In the genomic region with DNA sequence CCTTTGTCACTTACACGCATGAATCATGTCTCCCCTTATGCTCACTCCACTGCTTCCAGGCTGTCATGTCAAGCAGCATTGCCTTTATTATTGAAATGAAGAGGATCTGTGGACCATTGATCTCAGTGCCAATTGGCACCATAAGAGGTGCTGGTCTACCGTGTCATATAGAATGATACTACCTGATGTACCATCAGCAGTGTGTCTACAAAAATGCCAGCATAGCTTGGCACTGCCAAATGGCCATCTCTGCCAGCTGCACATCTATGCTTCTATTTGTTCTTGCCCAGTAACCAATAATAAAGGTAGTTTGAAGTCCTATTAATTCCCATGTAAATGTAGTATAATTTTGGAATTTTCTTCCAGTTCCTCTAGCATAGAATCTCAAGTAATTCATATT, we compare ENCODE assay signal across 27 mouse cellular contexts.
DNase-seq lines count a peak whose midpoint lies in the region; ATAC-seq and TF ChIP-seq lines count a peak whose summit lies in the region.
"Had no signal": no experiment of that assay in that cellular context is flagged by ENCODE, and none has a peak within 500 bp of the region (broad histone marks: within the 10 kb centered on the region; RNA-seq: fewer than 3 reads in every experiment).

No protein-coding gene starts in this region.

- 60% methylated on average over 2 of the region's 2 CpGs for WGBS in midbrain, postnatal 0 days
- 78% methylated on average over 2 of the region's 2 CpGs for WGBS in midbrain, embryonic 11.5 days

- H3K36me3 ChIP-seq in midbrain, postnatal 0 days (ENCODE audit: insufficient read depth, low read length), result no peaks in the 10 kb centered on the region
- H3K36me3 ChIP-seq in midbrain, embryonic 11.5 days (ENCODE audit: control insufficient read depth, insufficient read depth, low read length), result no peaks in the 10 kb centered on the region
- H3K36me3 ChIP-seq: embryonic facial prominence, embryonic 12.5 days; G1E; heart, embryonic 13.5 days; hindbrain, embryonic 15.5 days; liver, embryonic 12.5 days; midbrain, embryonic 12.5 days had no signal

- no peak overlapping the region for H3K4me2 ChIP-seq in midbrain, postnatal 0 days (ENCODE audit: low read depth, low read length, poor library complexity, severe bottlenecking)
- no peak overlapping the region for H3K4me2 ChIP-seq in midbrain, embryonic 11.5 days
- H3K4me2 ChIP-seq: embryonic facial prominence, embryonic 12.5 days; heart, embryonic 13.5 days; hindbrain, embryonic 15.5 days; liver, embryonic 12.5 days; midbrain, embryonic 12.5 days had no signal

- no peaks in the 10 kb centered on the region for H3K9me3 ChIP-seq in midbrain, postnatal 0 days (ENCODE audit: low read length)
- no peaks in the 10 kb centered on the region for H3K9me3 ChIP-seq in midbrain, embryonic 11.5 days (ENCODE audit: control insufficient read depth, low read length)
- H3K9me3 ChIP-seq: embryonic facial prominence, embryonic 12.5 days; heart, embryonic 13.5 days; hindbrain, embryonic 15.5 days; liver, embryonic 12.5 days; midbrain, embryonic 12.5 days had no signal

- H3K27ac ChIP-seq in midbrain, postnatal 0 days (ENCODE audit: low read depth, low read length), result no peak overlapping the region
- H3K27ac ChIP-seq in midbrain, embryonic 11.5 days (ENCODE audit: low read depth, low read length), result no peak overlapping the region
- H3K27ac ChIP-seq: embryonic facial prominence, embryonic 12.5 days; heart, adult 2 months; heart, embryonic 13.5 days; hindbrain, embryonic 15.5 days; layer of hippocampus, adult 2 months; left cerebral cortex, adult 2 months; liver, embryonic 12.5 days; midbrain, embryonic 12.5 days; stomach, postnatal 0 days had no signal

- DNase-seq in cerebellum, adult 11 months, result peak; percentile 17
- DNase-seq in cerebellum, postnatal 14 days, result no peak
- peak; percentile 17 for DNase-seq in midbrain, postnatal 0 days (ENCODE audit: low spot score)
- no peak for DNase-seq in midbrain, embryonic 11.5 days (ENCODE audit: low spot score, missing footprints)
- peak; percentile 56 for DNase-seq in cerebellum, adult 9-10 months
- DNase-seq in testis, postnatal 14 days (ENCODE audit: low spot score), result no peak
- no peak for DNase-seq in thymus, postnatal 14 days
- DNase-seq: adrenal gland, adult 8-10 months; embryo, embryonic 11 days; heart, adult 2 months; heart, postnatal 10 days; kidney, adult 2 months; kidney, postnatal 36 days; liver, postnatal 0 days; lung, postnatal 36 days; right cerebral cortex, adult 18-20 months; spleen, adult 18-20 months had no signal

- no peak for TF ChIP-seq CTCF in midbrain, postnatal 0 days (IDR thresholded peaks at IDR 0.05)

- H3K9ac ChIP-seq in midbrain, postnatal 0 days (replicated peaks; ENCODE audit: low read length, poor library complexity, severe bottlenecking), result no peak overlapping the region
- H3K9ac ChIP-seq in midbrain, embryonic 11.5 days (ENCODE audit: low read length), result no peak overlapping the region
- H3K9ac ChIP-seq: embryonic facial prominence, embryonic 12.5 days; heart, embryonic 13.5 days; hindbrain, embryonic 15.5 days; liver, embryonic 12.5 days; liver, postnatal 0 days; midbrain, embryonic 12.5 days had no signal

- no peak for ATAC-seq in midbrain, postnatal 0 days (ENCODE audit: low FRiP score)
- no peak for ATAC-seq in midbrain, embryonic 11.5 days (ENCODE audit: low FRiP score)
- ATAC-seq: forebrain, embryonic 16.5 days; liver, embryonic 12.5 days; liver, postnatal 0 days had no signal

- H3K4me3 ChIP-seq in midbrain, postnatal 0 days (ENCODE audit: low read depth, low read length), result no peak overlapping the region
- H3K4me3 ChIP-seq in midbrain, embryonic 11.5 days (ENCODE audit: low read depth, low read length), result no peak overlapping the region
- H3K4me3 ChIP-seq: embryonic facial prominence, embryonic 12.5 days; heart, adult 2 months; heart, embryonic 13.5 days; hindbrain, embryonic 15.5 days; layer of hippocampus, adult 2 months; left cerebral cortex, adult 2 months; liver, embryonic 12.5 days; midbrain, embryonic 12.5 days had no signal

- no peaks in the 10 kb centered on the region for H3K27me3 ChIP-seq in midbrain, postnatal 0 days (ENCODE audit: insufficient read depth, low read length)
- no peaks in the 10 kb centered on the region for H3K27me3 ChIP-seq in midbrain, embryonic 11.5 days (ENCODE audit: control insufficient read depth, insufficient read depth, low read length)
- H3K27me3 ChIP-seq: embryonic facial prominence, embryonic 12.5 days; heart, embryonic 13.5 days; hindbrain, embryonic 15.5 days; liver, embryonic 12.5 days; midbrain, embryonic 12.5 days had no signal

- H3K4me1 ChIP-seq in midbrain, postnatal 0 days (ENCODE audit: insufficient read depth, low read length), result no peaks in the 10 kb centered on the region
- no peaks in the 10 kb centered on the region for H3K4me1 ChIP-seq in midbrain, embryonic 11.5 days (ENCODE audit: control insufficient read depth, insufficient read depth, low read length)
- H3K4me1 ChIP-seq: liver, embryonic 12.5 days had no signal

Comparison
In these comparisons a context has a peak if more than half of its experiments do, and no peak if none do; other contexts are left out.
1. DNase-seq: peak in cerebellum, adult 11 months (single experiment), midbrain, postnatal 0 days (single experiment) and cerebellum, adult 9-10 months (single experiment); none in cerebellum, postnatal 14 days (0 of 2), midbrain, embryonic 11.5 days (single experiment), testis, postnatal 14 days (single experiment) and thymus, postnatal 14 days (single experiment).